Mouse (Mus musculus) kidney, adult 2 months (tissue): ENCODE measurements around the gene Il27.

Experiments
- CTCF ChIP-seq: fragments of 200-500 bp; conservative IDR thresholded peaks from 2 replicates; pipeline ENCODE4 v1.5.1; 2011; ENCODE audit warnings: low read depth, mild to moderate bottlenecking, control low read depth, low read length, moderate library complexity, mixed read lengths; ENCODE audit not compliant: insufficient read depth, insufficient read length
- POLR2A ChIP-seq: fragments of 200-500 bp; IDR thresholded peaks from one replicate; pipeline ENCODE4 v1.6.1; 2011; ENCODE audit warnings: low read depth, low read length, control low read depth

DNA sequence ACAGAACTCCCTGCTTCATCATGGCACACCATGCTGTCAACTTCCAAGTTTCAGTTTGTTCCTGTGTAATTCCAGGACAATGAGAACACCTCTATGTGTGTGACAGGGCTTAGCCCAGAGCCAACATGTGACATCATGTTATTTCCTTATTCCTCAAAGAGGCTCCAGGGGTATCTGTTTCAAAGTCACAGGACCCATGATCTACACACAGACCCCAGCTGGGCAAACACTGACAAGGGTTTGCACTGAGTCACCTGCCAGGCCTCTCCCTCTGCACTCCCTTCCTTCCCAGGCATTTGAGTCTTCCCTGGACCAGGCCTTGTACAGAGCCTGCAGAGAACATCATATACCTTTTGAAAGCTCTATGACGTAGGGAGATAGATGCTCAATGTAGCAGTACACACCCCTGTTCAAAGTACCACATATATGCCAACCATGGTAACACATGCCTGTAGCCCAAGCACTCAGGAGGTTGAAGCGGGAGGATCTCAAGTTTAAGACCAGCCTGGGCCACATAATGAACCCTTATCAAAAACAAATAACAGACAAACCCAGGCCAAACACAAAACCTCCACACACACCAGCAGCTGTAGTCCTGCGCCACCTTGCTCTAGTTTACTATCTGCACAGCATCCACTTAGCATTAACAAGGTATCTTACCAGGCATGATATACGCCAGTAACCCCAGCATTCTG is 36.2 kb upstream of the Il27 start, which contains the start of gene Nupr1:
- TF ChIP-seq CTCF (no peak), POLR2A (no peak)
